25 mouse cellular contexts compared by ENCODE assay signal in the genomic region with DNA sequence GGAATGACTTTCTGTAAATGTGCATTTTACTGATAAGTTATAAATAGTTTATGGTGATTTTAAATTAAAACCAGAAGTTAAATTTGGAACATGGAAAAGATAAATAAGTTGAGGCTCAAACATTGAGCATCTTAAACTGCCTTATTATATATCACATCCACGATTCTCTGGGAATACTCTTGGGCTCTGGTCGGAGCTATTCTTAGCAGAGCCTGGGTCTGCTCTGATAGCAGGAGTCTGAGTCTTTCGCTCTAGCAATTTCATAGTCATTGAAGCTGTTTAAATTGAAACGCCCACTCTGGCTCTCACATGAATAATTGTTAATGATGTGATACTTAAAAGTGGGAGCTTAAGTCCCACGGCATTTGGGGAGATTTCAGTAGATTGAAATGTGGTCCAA.
A peak's percentile ranks its signal among the peaks of the same experiment; 100 is the strongest.
DNase-seq lines count a peak whose midpoint lies in the region; ATAC-seq and TF ChIP-seq lines count a peak whose summit lies in the region.
"Had no signal": no experiment of that assay in that cellular context is flagged by ENCODE, and none has a peak within 500 bp of the region (broad histone marks: within the 10 kb centered on the region; RNA-seq: fewer than 3 reads in every experiment).

No protein-coding gene starts in this region.

- 43% methylated on average over 5 of the region's 5 CpGs for WGBS in stomach, embryonic 14.5 days
- WGBS in stomach, postnatal 0 days: 46% methylated on average over 5 of the region's 5 CpGs

- TF ChIP-seq EP300 in stomach, postnatal 0 days (optimal IDR thresholded peaks at IDR 0.05): no peak

- intact Hi-C loops in left cerebral cortex, postnatal 14 days (cut with DNase I): no loop called here
- intact Hi-C loops in left cerebral cortex, adult 2 months (cut with DNase I): no loop called here

- no peak overlapping the region for H3K9ac ChIP-seq in stomach, embryonic 14.5 days (replicated peaks; ENCODE audit: low read depth, low read length)
- no peak overlapping the region for H3K9ac ChIP-seq in stomach, postnatal 0 days (ENCODE audit: low read length)
- H3K9ac ChIP-seq: embryonic facial prominence, embryonic 13.5 days; forebrain, embryonic 15.5 days; heart, embryonic 12.5 days; midbrain, embryonic 12.5 days; neural tube, embryonic 15.5 days had no signal

- H3K27me3 ChIP-seq in stomach, embryonic 14.5 days (ENCODE audit: control insufficient read depth, insufficient read depth, low read length): no peaks in the 10 kb centered on the region
- no peaks in the 10 kb centered on the region for H3K27me3 ChIP-seq in stomach, postnatal 0 days (ENCODE audit: control insufficient read depth, insufficient read depth, low read length)
- H3K27me3 ChIP-seq: embryonic facial prominence, embryonic 13.5 days; forebrain, embryonic 15.5 days; heart, embryonic 12.5 days; midbrain, embryonic 12.5 days; neural tube, embryonic 15.5 days had no signal

- no peaks in the 10 kb centered on the region for H3K9me3 ChIP-seq in stomach, embryonic 14.5 days (ENCODE audit: control insufficient read depth, low read depth, low read length)
- no peaks in the 10 kb centered on the region for H3K9me3 ChIP-seq in stomach, postnatal 0 days (ENCODE audit: control insufficient read depth, low read length)
- H3K9me3 ChIP-seq: embryonic facial prominence, embryonic 13.5 days; forebrain, embryonic 15.5 days; heart, embryonic 12.5 days; hindbrain, embryonic 10.5 days; midbrain, embryonic 12.5 days; neural tube, embryonic 15.5 days had no signal

- ATAC-seq in stomach, embryonic 14.5 days (ENCODE audit: insufficient number of reproducible peaks, insufficient read depth, low FRiP score, low read depth): no peak
- no peak for ATAC-seq in stomach, postnatal 0 days (ENCODE audit: low FRiP score, low TSS enrichment)
- ATAC-seq: activated CD4-positive, CD25-positive, alpha-beta regulatory T cell, adult 4 months; forebrain, embryonic 15.5 days; inflammation-experienced regulatory T-cells, adult 6 months; lung, postnatal 0 days had no signal

- H3K27ac ChIP-seq in left cerebral cortex, adult 2 months: no peak overlapping the region
- 0 out of 2 replicates have a peak overlapping the region, but pooled peaks have one; percentile 36 for H3K27ac ChIP-seq in stomach, embryonic 14.5 days (ENCODE audit: low read length)
- no peak overlapping the region for H3K27ac ChIP-seq in stomach, postnatal 0 days (replicated peaks)
- H3K27ac ChIP-seq in embryonic fibroblast, embryonic 13.5 days (ENCODE audit: insufficient read depth, low read length): peak overlapping the region; percentile 88
- H3K27ac ChIP-seq: embryonic facial prominence, embryonic 13.5 days; forebrain, embryonic 15.5 days; hindbrain, embryonic 10.5 days; midbrain, embryonic 12.5 days; neural tube, embryonic 15.5 days had no signal

- no peak overlapping the region for H3K4me2 ChIP-seq in stomach, embryonic 14.5 days (replicated peaks; ENCODE audit: low read depth, low read length)
- no peak overlapping the region for H3K4me2 ChIP-seq in stomach, postnatal 0 days (replicated peaks; ENCODE audit: low read depth)
- H3K4me2 ChIP-seq: embryonic facial prominence, embryonic 13.5 days; forebrain, embryonic 15.5 days; heart, embryonic 12.5 days; midbrain, embryonic 12.5 days; neural tube, embryonic 15.5 days had no signal

- no peak for TF ChIP-seq CTCF in left cerebral cortex, adult 2 months (IDR thresholded peaks at IDR 0.05)
- no peak for TF ChIP-seq CTCF in stomach, postnatal 0 days (IDR thresholded peaks at IDR 0.05; ENCODE audit: low read depth)
- no peak for TF ChIP-seq CTCF in embryonic fibroblast, embryonic 13.5 days (IDR thresholded peaks at IDR 0.05; ENCODE audit: borderline replicate concordance, insufficient read depth, low read length)

- TF ChIP-seq POLR2A in embryonic fibroblast, embryonic 13.5 days (IDR thresholded peaks at IDR 0.05; ENCODE audit: low read depth, low read length): no peak

- no peak overlapping the region for H3K4me3 ChIP-seq in left cerebral cortex, adult 2 months
- H3K4me3 ChIP-seq in stomach, embryonic 14.5 days (ENCODE audit: low read depth, low read length): no peak overlapping the region
- H3K4me3 ChIP-seq in stomach, postnatal 0 days (ENCODE audit: low read depth, low read length): no peak overlapping the region
- H3K4me3 ChIP-seq in embryonic fibroblast, embryonic 13.5 days (ENCODE audit: insufficient read depth, low read length): no peak overlapping the region
- H3K4me3 ChIP-seq: embryonic facial prominence, embryonic 13.5 days; forebrain, embryonic 15.5 days; heart, embryonic 12.5 days; hindbrain, embryonic 10.5 days; midbrain, embryonic 12.5 days; neural tube, embryonic 15.5 days had no signal

- H3K4me1 ChIP-seq in stomach, embryonic 14.5 days (ENCODE audit: control insufficient read depth, insufficient read depth, low read length): no peaks in the 10 kb centered on the region
- H3K4me1 ChIP-seq in stomach, postnatal 0 days (replicated peaks; ENCODE audit: control insufficient read depth, insufficient read depth): no peaks in the 10 kb centered on the region
- peaks cover 16% of the 10 kb centered on the region for H3K4me1 ChIP-seq in embryonic fibroblast, embryonic 13.5 days (ENCODE audit: control insufficient read depth, insufficient read depth, low read length)
- H3K4me1 ChIP-seq: embryonic facial prominence, embryonic 13.5 days; forebrain, embryonic 15.5 days; hindbrain, embryonic 10.5 days; midbrain, embryonic 12.5 days; neural tube, embryonic 15.5 days had no signal

- DNase-seq in left cerebral cortex, postnatal 14 days (ENCODE audit: low spot score in 2 of 2): peak; percentile 4 to 5
- no peak for DNase-seq in left cerebral cortex, adult 2 months (ENCODE audit: extremely low spot score in 1 of 2, low spot score in 2 of 2)
- no peak for DNase-seq in stomach, postnatal 0 days (ENCODE audit: low spot score)
- DNase-seq in telencephalon, adult 2 months (ENCODE audit: low read depth, low spot score): peak; percentile 17
- DNase-seq in layer of hippocampus, postnatal 14 days (ENCODE audit: low spot score in 2 of 2): no peak
- no peak for DNase-seq in testis, postnatal 14 days (ENCODE audit: low spot score)
- DNase-seq: adrenal gland, postnatal 10 days; cerebellum, postnatal 10 days; gastrocnemius, postnatal 14 days; heart, adult 11 months; heart, postnatal 10 days; kidney, adult 18-20 months; kidney, postnatal 10 days; thymus, postnatal 14 days had no signal

- no peaks in the 10 kb centered on the region for H3K36me3 ChIP-seq in stomach, embryonic 14.5 days (ENCODE audit: control insufficient read depth, insufficient read depth, low read length)
- H3K36me3 ChIP-seq in stomach, postnatal 0 days (ENCODE audit: control insufficient read depth, insufficient read depth, low read length): no peaks in the 10 kb centered on the region
- H3K36me3 ChIP-seq: embryonic facial prominence, embryonic 13.5 days; forebrain, embryonic 15.5 days; heart, embryonic 12.5 days; hindbrain, embryonic 10.5 days; midbrain, embryonic 12.5 days; neural tube, embryonic 15.5 days had no signal

Comparison
In these comparisons a context has a peak if more than half of its experiments do, and no peak if none do; other contexts are left out.
1. DNase-seq: peak in left cerebral cortex, postnatal 14 days (2 of 2) and telencephalon, adult 2 months (single experiment); none in left cerebral cortex, adult 2 months (0 of 2), stomach, postnatal 0 days (single experiment), layer of hippocampus, postnatal 14 days (0 of 2) and testis, postnatal 14 days (single experiment).
2. H3K27ac ChIP-seq: peak in stomach, embryonic 14.5 days (single experiment) and embryonic fibroblast, embryonic 13.5 days (single experiment); none in left cerebral cortex, adult 2 months (single experiment) and stomach, postnatal 0 days (single experiment).